Mouse (Mus musculus) embryo, embryonic 11 days (tissue): ENCODE measurements around the gene Musk.

Experiments used
- DNase-seq: peaks from one replicate; pipeline ENCODE4 v3.0.0-alpha.2; 2015

The Musk gene

DNA sequence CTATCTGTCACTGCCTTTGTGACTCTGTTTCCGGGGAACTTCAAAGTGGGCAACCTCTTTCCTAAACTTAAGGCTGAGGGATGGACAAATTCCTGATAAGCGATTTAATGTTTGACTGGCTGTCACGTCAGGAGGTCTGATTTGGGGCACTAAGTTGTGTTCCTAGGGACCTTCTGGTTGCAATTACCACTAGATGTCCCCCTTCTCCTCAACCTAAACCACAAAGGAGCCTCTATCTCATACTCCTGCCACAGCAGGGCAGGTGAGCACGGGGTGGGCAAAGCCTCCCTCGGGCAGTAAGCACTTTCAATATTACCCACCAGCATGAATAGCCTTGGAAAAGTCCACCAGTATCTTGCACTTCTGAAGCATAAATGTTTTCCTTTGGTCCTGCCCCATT is 133.5 kb downstream of the Musk start:
- DNase-seq = no peak

DNA sequence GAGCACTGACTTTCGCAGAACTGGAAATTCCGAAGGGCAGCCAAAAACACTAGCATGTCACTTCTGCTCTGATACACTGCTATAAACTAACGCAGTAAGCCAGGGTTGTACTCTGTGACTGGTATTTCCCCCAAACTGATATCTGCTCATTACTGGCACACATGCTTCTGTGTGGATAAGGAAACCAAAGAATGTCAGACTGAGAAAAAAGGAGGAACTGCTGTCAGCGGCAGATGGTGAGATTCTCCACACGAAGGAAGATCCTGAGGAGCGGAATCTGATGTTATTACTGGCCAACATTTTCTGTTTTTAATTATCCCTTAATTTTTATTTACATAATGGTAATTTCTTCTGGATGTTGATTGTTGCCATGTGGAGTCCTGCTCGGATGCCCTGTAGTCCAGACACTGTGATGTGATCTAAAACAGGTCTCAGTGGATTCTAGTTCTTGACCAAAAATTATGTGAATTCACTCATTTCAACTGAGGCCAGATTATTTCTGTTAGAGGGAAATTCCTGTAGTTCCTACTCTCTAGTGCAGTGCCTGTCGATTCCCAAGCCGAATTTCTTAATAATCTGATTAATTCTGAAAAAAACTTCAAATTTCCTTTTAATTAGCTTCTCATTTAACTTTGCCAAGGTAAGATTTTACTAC is 137.6 kb downstream of the Musk start:
- DNase-seq = no peak
